16 mouse cellular contexts compared by ENCODE assay signal in the genomic region with DNA sequence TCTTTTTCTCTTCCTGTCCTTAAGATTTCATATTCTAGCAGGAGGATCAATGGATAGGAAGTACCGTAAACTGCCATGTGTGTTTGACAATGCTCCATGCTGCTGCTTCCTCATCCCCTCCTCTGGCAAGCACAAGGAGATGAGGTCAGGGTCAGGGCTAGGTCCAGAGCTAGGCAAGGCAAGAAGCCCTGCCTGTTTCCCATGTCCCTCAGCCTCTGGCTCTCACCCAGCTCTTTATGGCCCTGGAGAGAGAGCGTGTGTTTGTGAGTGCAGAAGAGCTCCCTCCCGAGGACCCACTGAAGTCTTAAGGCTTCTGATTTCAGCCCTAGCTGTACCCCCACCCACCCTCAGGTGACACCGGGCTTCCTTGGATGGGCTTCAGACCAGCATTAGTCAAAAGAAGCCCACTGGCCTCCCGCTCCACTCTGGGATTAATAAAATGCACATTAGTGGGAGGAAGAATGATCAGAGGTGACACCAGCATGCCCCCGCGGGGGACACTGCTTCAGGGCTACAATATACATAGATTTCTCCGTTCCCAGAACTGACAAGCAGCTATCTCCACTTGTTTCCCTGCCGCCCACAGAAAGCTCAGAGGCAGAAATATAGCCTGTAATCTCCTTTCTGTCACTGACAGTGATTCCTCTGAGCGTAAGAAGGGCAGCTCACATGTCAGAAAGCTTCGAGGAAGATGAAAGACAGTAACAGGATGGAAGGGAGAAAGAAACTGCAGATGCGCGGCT.
DNase-seq lines count a peak whose midpoint lies in the region; ATAC-seq and TF ChIP-seq lines count a peak whose summit lies in the region.
"Had no signal": no experiment of that assay in that cellular context is flagged by ENCODE, and none has a peak within 500 bp of the region (broad histone marks: within the 10 kb centered on the region; RNA-seq: fewer than 3 reads in every experiment).

No protein-coding gene starts in this region.

- WGBS in kidney, adult 2 months: 52% methylated on average over 13 of the region's 13 CpGs

- peak; percentile 22 for DNase-seq in adrenal gland, postnatal 10 days
- DNase-seq in adrenal gland, adult 18-20 months (ENCODE audit: low spot score in 2 of 2): no peak
- peak; percentile 16 for DNase-seq in kidney, adult 2 months
- no peak for DNase-seq in kidney, postnatal 14 days
- DNase-seq in retina, postnatal 1 day: peak; percentile 68
- DNase-seq in retina, embryonic 14.5 days (ENCODE audit: low spot score): no peak
- no peak for DNase-seq in embryo, embryonic 10.5 days (ENCODE audit: low spot score)
- DNase-seq: cerebellum, postnatal 25 days; forebrain, postnatal 0 days; kidney, adult 18-20 months; right cerebral cortex, postnatal 25 days; thymus, postnatal 25 days had no signal

- no peaks in the 10 kb centered on the region for H3K4me1 ChIP-seq in kidney, adult 2 months (ENCODE audit: control insufficient read depth, insufficient read depth, low read length)
- H3K4me1 ChIP-seq: embryonic facial prominence, embryonic 15.5 days had no signal

- no peak for TF ChIP-seq POLR2A in kidney, adult 2 months (IDR thresholded peaks at IDR 0.05; ENCODE audit: low read depth, low read length)

- no peak overlapping the region for H3K27ac ChIP-seq in kidney, adult 2 months (ENCODE audit: insufficient read depth, low read depth, low read length)
- H3K27ac ChIP-seq: embryonic facial prominence, embryonic 15.5 days; limb, embryonic 13.5 days had no signal

- no peak overlapping the region for H3K4me3 ChIP-seq in kidney, adult 2 months (ENCODE audit: insufficient read depth, low read depth, low read length)
- H3K4me3 ChIP-seq: embryonic facial prominence, embryonic 15.5 days; limb, embryonic 13.5 days had no signal

- no peaks in the 10 kb centered on the region for H3K36me3 ChIP-seq in kidney, adult 2 months (ENCODE audit: control insufficient read depth, insufficient read depth, low read length)
- H3K36me3 ChIP-seq: embryonic facial prominence, embryonic 15.5 days; limb, embryonic 13.5 days had no signal

- no peak for ATAC-seq in cerebellum, adult (ENCODE audit: insufficient number of reproducible peaks, low FRiP score, low TSS enrichment)
- ATAC-seq: forebrain, postnatal 0 days; Patski had no signal

- no peaks in the 10 kb centered on the region for H3K27me3 ChIP-seq in kidney, adult 2 months (replicated peaks; ENCODE audit: control insufficient read depth, insufficient read depth, low read length)
- H3K27me3 ChIP-seq: embryonic facial prominence, embryonic 15.5 days had no signal

- TF ChIP-seq CTCF in kidney, adult 2 months (conservative IDR thresholded peaks at IDR 0.05; ENCODE audit: insufficient read depth, insufficient read length, low read depth, low read length): no peak

Comparison
In these comparisons a context has a peak if more than half of its experiments do, and no peak if none do; other contexts are left out.
1. DNase-seq: peak in adrenal gland, postnatal 10 days (single experiment), kidney, adult 2 months (single experiment) and retina, postnatal 1 day (single experiment); none in adrenal gland, adult 18-20 months (0 of 2), kidney, postnatal 14 days (single experiment), retina, embryonic 14.5 days (single experiment) and embryo, embryonic 10.5 days (single experiment).